Mouse (Mus musculus): Measurements from ENCODE around the gene Tnik. TPM values are rescaled to one million over a fixed set of nuclear protein-coding genes. Genes with fewer than 3 reads are reported as not detected.

Gene Tnik
- polyA plus RNA-seq, 1 experiment from 2014 or later, result 1.6 TPM

DNA sequence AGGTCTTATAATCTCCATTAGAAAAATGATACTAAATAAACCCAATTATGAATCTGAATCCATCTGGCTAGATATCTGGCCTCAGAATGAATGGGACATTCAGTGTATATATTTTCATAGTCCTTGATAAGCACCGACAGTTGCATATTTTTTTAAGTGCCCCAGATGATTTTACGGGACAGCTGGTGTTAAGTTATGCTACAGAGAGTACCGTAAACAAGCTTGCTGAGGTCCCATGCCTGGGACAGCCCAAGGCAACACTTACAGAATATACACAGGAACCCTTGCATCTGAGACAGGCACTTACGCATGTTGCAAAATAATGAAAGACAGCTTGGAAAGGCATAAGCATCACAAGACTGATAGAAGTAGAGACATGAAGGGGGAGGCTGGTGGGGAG is 34.1 kb upstream of the Tnik start:
- Histone ChIP-seq H3K4me3 (ENCODE audit: low read depth, low read length) (no peak overlapping the region), H3K9ac (ENCODE audit: low read depth, low read length) (no peak overlapping the region), H3K4me2 (ENCODE audit: low read depth, low read length) (no peak overlapping the region), H3K36me3 (ENCODE audit: control insufficient read depth, insufficient read depth) (no peaks in the 10 kb centered on the region), H3K9me3 (replicated peaks; ENCODE audit: control insufficient read depth, low read length) (no peaks in the 10 kb centered on the region), H3K27ac (ENCODE audit: low read length) (no peak overlapping the region), H3K27me3 (ENCODE audit: control insufficient read depth, insufficient read depth, low read depth, low read length) (no peaks in the 10 kb centered on the region), H3K4me1 (ENCODE audit: control insufficient read depth, low read depth, low read length) (no peaks in the 10 kb centered on the region)
- ATAC-seq (ENCODE audit: low read depth), result no peak
- 60% methylated on average over 4 of the region's 4 CpGs for WGBS (ENCODE audit: insufficient replicate concordance)

GRCm38 (mm10) chr3:28229503-28229902 is 33.5 kb upstream of the Tnik start:
- no peak for ATAC-seq (ENCODE audit: low read depth)
- Histone ChIP-seq H3K4me1 (ENCODE audit: control insufficient read depth, low read depth, low read length) (no peaks in the 10 kb centered on the region), H3K36me3 (ENCODE audit: control insufficient read depth, insufficient read depth) (no peaks in the 10 kb centered on the region), H3K27ac (ENCODE audit: low read length) (no peak overlapping the region), H3K27me3 (ENCODE audit: control insufficient read depth, insufficient read depth, low read depth, low read length) (no peaks in the 10 kb centered on the region), H3K4me3 (ENCODE audit: low read depth, low read length) (no peak overlapping the region), H3K9me3 (replicated peaks; ENCODE audit: control insufficient read depth, low read length) (no peaks in the 10 kb centered on the region), H3K9ac (ENCODE audit: low read depth, low read length) (no peak overlapping the region), H3K4me2 (ENCODE audit: low read depth, low read length) (no peak overlapping the region)
- WGBS (ENCODE audit: insufficient replicate concordance), result 51% methylated on average over 2 of the region's 2 CpGs

DNA sequence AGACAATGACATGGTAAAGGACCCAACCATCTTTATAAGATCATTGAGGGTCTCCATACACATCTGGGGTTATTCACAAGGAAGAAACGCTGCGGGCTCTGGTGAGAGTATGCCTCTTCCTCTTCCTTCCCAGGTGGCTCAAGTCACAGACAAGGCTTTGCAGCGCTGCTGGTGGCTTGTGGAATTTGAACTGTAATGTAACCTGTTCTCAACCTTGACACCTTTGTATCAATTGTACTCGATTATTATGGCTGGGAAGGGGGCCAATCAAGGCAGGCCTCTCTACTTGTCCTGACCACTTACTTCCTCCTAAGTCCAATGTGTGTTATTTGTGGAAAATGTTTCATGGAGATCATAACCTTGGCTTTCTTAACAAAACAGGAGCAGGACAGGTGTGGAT is 30.1 kb upstream of the Tnik start:
- 68% methylated on average over 4 of the region's 4 CpGs for WGBS (ENCODE audit: insufficient replicate concordance)

DNA sequence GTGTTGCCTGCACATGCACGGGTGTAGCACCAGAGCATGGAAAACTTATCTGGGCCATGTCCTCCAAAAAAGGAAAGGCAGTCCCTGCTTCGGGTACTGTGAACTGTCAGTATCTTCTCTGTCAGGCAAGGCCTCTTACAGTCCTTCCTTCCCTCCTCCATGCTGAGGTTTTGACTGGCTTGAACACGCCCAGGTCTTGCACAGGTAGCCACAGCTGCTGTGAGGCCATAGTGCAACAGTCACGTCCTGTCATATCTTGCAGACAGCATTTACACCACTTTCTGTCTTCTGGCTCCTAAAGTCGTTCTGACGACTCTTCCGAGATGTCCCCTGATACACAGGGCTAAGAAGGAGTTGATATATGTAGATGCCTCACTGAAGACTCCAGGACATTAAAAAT is 28.8 kb upstream of the Tnik start:
- no peaks in the 10 kb centered on the region for H3K36me3 ChIP-seq (ENCODE audit: control insufficient read depth, insufficient read depth)
- H3K27ac ChIP-seq (ENCODE audit: low read length), result no peak overlapping the region
- no peaks in the 10 kb centered on the region for H3K9me3 ChIP-seq (replicated peaks; ENCODE audit: control insufficient read depth, low read length)
- H3K4me3 ChIP-seq (ENCODE audit: low read depth, low read length), result no peak overlapping the region
- H3K27me3 ChIP-seq (ENCODE audit: control insufficient read depth, insufficient read depth, low read depth, low read length), result no peaks in the 10 kb centered on the region
- WGBS (ENCODE audit: insufficient replicate concordance), result 36% methylated on average over 7 of the region's 7 CpGs
- no peak overlapping the region for H3K9ac ChIP-seq (ENCODE audit: low read depth, low read length)
- no peak overlapping the region for H3K4me2 ChIP-seq (ENCODE audit: low read depth, low read length)
- ATAC-seq (ENCODE audit: low read depth), result no peak
- no peaks in the 10 kb centered on the region for H3K4me1 ChIP-seq (ENCODE audit: control insufficient read depth, low read depth, low read length)

More for the DNA sequence above, 30.1 kb upstream of the Tnik start:
- H3K27me3 ChIP-seq (ENCODE audit: control insufficient read depth, insufficient read depth, low read depth, low read length), result no peaks in the 10 kb centered on the region
- H3K4me1 ChIP-seq (ENCODE audit: control insufficient read depth, low read depth, low read length), result no peaks in the 10 kb centered on the region
- H3K4me2 ChIP-seq (ENCODE audit: low read depth, low read length), result no peak overlapping the region
- no peaks in the 10 kb centered on the region for H3K9me3 ChIP-seq (replicated peaks; ENCODE audit: control insufficient read depth, low read length)
- H3K4me3 ChIP-seq (ENCODE audit: low read depth, low read length), result no peak overlapping the region
- ATAC-seq (ENCODE audit: low read depth), result no peak
- H3K36me3 ChIP-seq (ENCODE audit: control insufficient read depth, insufficient read depth), result no peaks in the 10 kb centered on the region
- no peak overlapping the region for H3K27ac ChIP-seq (ENCODE audit: low read length)
- no peak overlapping the region for H3K9ac ChIP-seq (ENCODE audit: low read depth, low read length)

GRCm38 (mm10) chr3:28236689-28237088 is 26.3 kb upstream of the Tnik start:
- H3K27me3 ChIP-seq (ENCODE audit: control insufficient read depth, insufficient read depth, low read depth, low read length), result no peaks in the 10 kb centered on the region
- no peak overlapping the region for H3K4me3 ChIP-seq (ENCODE audit: low read depth, low read length)
- H3K36me3 ChIP-seq (ENCODE audit: control insufficient read depth, insufficient read depth), result no peaks in the 10 kb centered on the region
- H3K9ac ChIP-seq (ENCODE audit: low read depth, low read length), result no peak overlapping the region
- 80% methylated on average over 4 of the region's 4 CpGs for WGBS (ENCODE audit: insufficient replicate concordance)
- no peak overlapping the region for H3K27ac ChIP-seq (ENCODE audit: low read length)
- H3K4me2 ChIP-seq (ENCODE audit: low read depth, low read length), result no peak overlapping the region
- no peaks in the 10 kb centered on the region for H3K9me3 ChIP-seq (replicated peaks; ENCODE audit: control insufficient read depth, low read length)
- no peak for ATAC-seq (ENCODE audit: low read depth)
- H3K4me1 ChIP-seq (ENCODE audit: control insufficient read depth, low read depth, low read length), result no peaks in the 10 kb centered on the region

- 55% methylated on average over 2 of the region's 2 CpGs for WGBS (ENCODE audit: insufficient replicate concordance)
- H3K4me3 ChIP-seq (ENCODE audit: low read depth, low read length), result no peak overlapping the region
- no peak overlapping the region for H3K27ac ChIP-seq (ENCODE audit: low read length)
- H3K9ac ChIP-seq (ENCODE audit: low read depth, low read length), result no peak overlapping the region
- no peaks in the 10 kb centered on the region for H3K4me1 ChIP-seq (ENCODE audit: control insufficient read depth, low read depth, low read length)
- no peaks in the 10 kb centered on the region for H3K27me3 ChIP-seq (ENCODE audit: control insufficient read depth, insufficient read depth, low read depth, low read length)
- H3K4me2 ChIP-seq (ENCODE audit: low read depth, low read length), result no peak overlapping the region
- H3K36me3 ChIP-seq (ENCODE audit: control insufficient read depth, insufficient read depth), result no peaks in the 10 kb centered on the region
- ATAC-seq (ENCODE audit: low read depth), result no peak
- no peaks in the 10 kb centered on the region for H3K9me3 ChIP-seq (replicated peaks; ENCODE audit: control insufficient read depth, low read length)
Measured at GRCm38 (mm10) chr3:28238136-28238535, 24.9 kb upstream of the Tnik start.

DNA sequence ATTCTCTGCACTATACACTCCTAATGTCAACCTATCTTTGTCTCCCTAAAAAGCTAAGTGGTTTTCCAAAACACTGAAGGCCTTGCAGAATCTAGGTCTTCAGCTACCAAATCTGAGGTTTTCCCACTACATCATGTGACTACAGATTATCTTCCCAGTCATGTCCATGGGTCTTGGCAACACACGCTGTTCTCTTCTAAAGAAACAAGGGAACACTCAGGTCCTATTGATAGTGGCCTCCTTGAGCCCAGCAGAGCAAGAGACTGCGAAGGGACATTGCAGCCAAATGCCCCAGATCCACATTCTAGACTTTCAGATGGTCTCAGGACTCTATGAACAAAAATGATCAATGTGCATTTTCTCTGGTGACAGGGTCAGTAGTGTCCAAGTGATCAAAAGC is 20.5 kb upstream of the Tnik start:
- no peaks in the 10 kb centered on the region for H3K36me3 ChIP-seq (ENCODE audit: control insufficient read depth, insufficient read depth)
- H3K27ac ChIP-seq (ENCODE audit: low read length), result no peak overlapping the region
- H3K4me2 ChIP-seq (ENCODE audit: low read depth, low read length), result no peak overlapping the region
- no peaks in the 10 kb centered on the region for H3K9me3 ChIP-seq (replicated peaks; ENCODE audit: control insufficient read depth, low read length)
- H3K27me3 ChIP-seq (ENCODE audit: control insufficient read depth, insufficient read depth, low read depth, low read length), result no peaks in the 10 kb centered on the region
- 60% methylated on average over 2 of the region's 2 CpGs for WGBS (ENCODE audit: insufficient replicate concordance)
- H3K4me3 ChIP-seq (ENCODE audit: low read depth, low read length), result no peak overlapping the region
- no peak for ATAC-seq (ENCODE audit: low read depth)
- no peaks in the 10 kb centered on the region for H3K4me1 ChIP-seq (ENCODE audit: control insufficient read depth, low read depth, low read length)
- no peak overlapping the region for H3K9ac ChIP-seq (ENCODE audit: low read depth, low read length)

GRCm38 (mm10) chr3:28244244-28244890 is 18.6 kb upstream of the Tnik start:
- H3K27me3 ChIP-seq (ENCODE audit: control insufficient read depth, insufficient read depth, low read depth, low read length), result no peaks in the 10 kb centered on the region
- H3K9ac ChIP-seq (ENCODE audit: low read depth, low read length), result no peak overlapping the region
- H3K4me1 ChIP-seq (ENCODE audit: control insufficient read depth, low read depth, low read length), result no peaks in the 10 kb centered on the region
- no peak overlapping the region for H3K27ac ChIP-seq (ENCODE audit: low read length)
- no peak overlapping the region for H3K4me2 ChIP-seq (ENCODE audit: low read depth, low read length)
- 20% methylated on average over 5 of the region's 5 CpGs for WGBS (ENCODE audit: insufficient replicate concordance)
- H3K36me3 ChIP-seq (ENCODE audit: control insufficient read depth, insufficient read depth), result no peaks in the 10 kb centered on the region
- H3K4me3 ChIP-seq (ENCODE audit: low read depth, low read length), result no peak overlapping the region
- ATAC-seq (ENCODE audit: low read depth), result no peak
- H3K9me3 ChIP-seq (replicated peaks; ENCODE audit: control insufficient read depth, low read length), result no peaks in the 10 kb centered on the region

DNA sequence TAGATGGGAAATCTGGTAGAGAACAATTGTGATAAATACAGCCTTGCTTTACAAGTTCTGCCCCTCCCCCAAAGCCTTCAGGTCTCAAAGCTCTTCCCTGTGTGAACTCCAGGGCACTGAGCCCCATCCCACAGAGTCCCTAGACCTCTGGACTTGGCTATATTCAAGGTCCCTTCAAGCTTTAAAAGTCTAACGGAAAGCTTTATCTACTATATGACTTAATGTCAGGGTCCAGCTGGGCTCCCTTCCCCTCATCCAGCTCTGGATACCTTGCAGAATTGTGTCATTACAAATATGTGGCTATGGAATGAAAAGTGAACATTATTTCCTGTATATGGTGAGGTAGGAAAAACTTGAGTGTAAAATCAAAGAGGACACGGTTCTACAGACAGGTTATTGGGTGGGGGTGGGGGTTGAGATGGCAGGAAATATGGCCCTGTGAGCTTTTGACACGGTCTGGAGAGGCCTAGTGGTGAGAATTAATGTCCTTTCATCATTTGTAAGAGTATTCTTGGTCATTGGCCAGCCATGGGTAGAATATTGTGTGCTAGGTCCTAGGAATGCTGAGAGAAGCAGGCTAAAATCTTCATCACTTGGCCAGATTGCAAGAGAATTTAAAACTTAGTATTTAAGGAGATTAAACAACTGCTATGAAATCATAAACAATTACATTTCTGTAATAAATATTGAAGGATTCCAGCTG is 14.6 kb upstream of the Tnik start:
- Histone ChIP-seq H3K9me3 (replicated peaks; ENCODE audit: control insufficient read depth, low read length) (no peaks in the 10 kb centered on the region), H3K4me1 (ENCODE audit: control insufficient read depth, low read depth, low read length) (no peaks in the 10 kb centered on the region), H3K4me3 (ENCODE audit: low read depth, low read length) (no peak overlapping the region), H3K27me3 (ENCODE audit: control insufficient read depth, insufficient read depth, low read depth, low read length) (no peaks in the 10 kb centered on the region), H3K9ac (ENCODE audit: low read depth, low read length) (no peak overlapping the region), H3K4me2 (ENCODE audit: low read depth, low read length) (no peak overlapping the region), H3K36me3 (ENCODE audit: control insufficient read depth, insufficient read depth) (no peaks in the 10 kb centered on the region), H3K27ac (ENCODE audit: low read length) (no peak overlapping the region)
- 41% methylated on average over 3 of the region's 3 CpGs for WGBS (ENCODE audit: insufficient replicate concordance)
- no peak for ATAC-seq (ENCODE audit: low read depth)

Measured in liver, embryonic 16.5 days (tissue).